Mouse (Mus musculus): ENCODE measurements around the gene Gpat3.

- TF ChIP-seq CTCF (IDR thresholded peaks at IDR 0.05; ENCODE audit: low read depth) (peak; percentile 20; the same call in 1 of the 2 replicates), EP300 (optimal IDR thresholded peaks at IDR 0.05) (no peak)
Observed at GRCm38 (mm10) chr5:100798165-100798860, 47.2 kb upstream of the Gpat3 start, which contains the start of the genes Helq and Mrps18c.

Measured in stomach, postnatal 0 days (tissue).